Mouse (Mus musculus): ENCODE measurements around the gene Cd164l2. TPM values are rescaled to one million over a fixed set of nuclear protein-coding genes. Genes with fewer than 3 reads are reported as not detected.

The Cd164l2 gene
- not detected for polyA plus RNA-seq (2014; fragmentation: Illumina TruSeq; extraction: RNeasy Lipid Tissue Mini Kit (QIAGEN cat#74804); ENCODE audit: low read depth, low replicate concordance)

GRCm38 (mm10) chr4:133211751-133212561, at the start of gene Cd164l2, which contains the start of gene Gpr3:
TSS of gene Cd164l2 (plus strand) at chr4:133212131.
TSS of gene Gpr3 (minus strand) at chr4:133212536.

GRCm38 (mm10) chr4:133240490-133240921, 28.6 kb downstream of the Cd164l2 start, which contains the start of gene Map3k6:
TSS of gene Map3k6 (plus strand) at chr4:133240818.

GRCm38 (mm10) chr4:133262882-133263281, 51.0 kb downstream of the Cd164l2 start, which contains the start of gene Sytl1:
TSS of gene Sytl1 (minus strand) at chr4:133263113.

Other genes starting within 250 kb of the Cd164l2 start
- gene Fgr, start 238.0 kb upstream of the Cd164l2 start, polyA plus RNA-seq (2014; fragmentation: Illumina TruSeq; extraction: RNeasy Lipid Tissue Mini Kit (QIAGEN cat#74804); ENCODE audit: low read depth, low replicate concordance), result 0.72 TPM
- 1.3 TPM for gene Ahdc1, start 200.9 kb upstream of the Cd164l2 start, polyA plus RNA-seq (2014; fragmentation: Illumina TruSeq; extraction: RNeasy Lipid Tissue Mini Kit (QIAGEN cat#74804); ENCODE audit: low read depth, low replicate concordance)
- 13.8 TPM for gene Wasf2, start 81.6 kb upstream of the Cd164l2 start, polyA plus RNA-seq (2014; fragmentation: Illumina TruSeq; extraction: RNeasy Lipid Tissue Mini Kit (QIAGEN cat#74804); ENCODE audit: low read depth, low replicate concordance)
- not detected for gene Gpr3, start 405 bp downstream of the Cd164l2 start, polyA plus RNA-seq (2014; fragmentation: Illumina TruSeq; extraction: RNeasy Lipid Tissue Mini Kit (QIAGEN cat#74804); ENCODE audit: low read depth, low replicate concordance)
- not detected for gene Map3k6, start 28.7 kb downstream of the Cd164l2 start, polyA plus RNA-seq (2014; fragmentation: Illumina TruSeq; extraction: RNeasy Lipid Tissue Mini Kit (QIAGEN cat#74804); ENCODE audit: low read depth, low replicate concordance)
- gene Sytl1, start 51.0 kb downstream of the Cd164l2 start, polyA plus RNA-seq (2014; fragmentation: Illumina TruSeq; extraction: RNeasy Lipid Tissue Mini Kit (QIAGEN cat#74804); ENCODE audit: low read depth, low replicate concordance), result not detected
- 3.8 TPM for gene Tmem222, start 65.7 kb downstream of the Cd164l2 start, polyA plus RNA-seq (2014; fragmentation: Illumina TruSeq; extraction: RNeasy Lipid Tissue Mini Kit (QIAGEN cat#74804); ENCODE audit: low read depth, low replicate concordance)
- gene Wdtc1, start 141.3 kb downstream of the Cd164l2 start, polyA plus RNA-seq (2014; fragmentation: Illumina TruSeq; extraction: RNeasy Lipid Tissue Mini Kit (QIAGEN cat#74804); ENCODE audit: low read depth, low replicate concordance), result 7.5 TPM
- 0.48 TPM for gene Slc9a1, start 157.6 kb downstream of the Cd164l2 start, polyA plus RNA-seq (2014; fragmentation: Illumina TruSeq; extraction: RNeasy Lipid Tissue Mini Kit (QIAGEN cat#74804); ENCODE audit: low read depth, low replicate concordance)

Measured in liver, adult 10 weeks (tissue).